Mouse (Mus musculus) layer of hippocampus, adult 8-10 months (tissue): ENCODE measurements around the gene Zscan22. TPM values are rescaled to one million over a fixed set of nuclear protein-coding genes. Genes with fewer than 3 reads are reported as not detected.
"Not testable (repeated sequence)": the region's sequence is repeated elsewhere in the genome, so short reads cannot be mapped to it uniquely, and the experiment has no call there.

ENCODE experiments used
- DNase-seq, 2 experiments: peaks; one replicate each; pipeline ENCODE4 v3.0.0; 2022; ENCODE audit warnings: low spot score in 2 of 2
- total RNA-seq, 4 experiments: library from RNA; stranded (reverse); gene quantifications; 2 replicates each; pipeline ENCODE4 v1.2.4; 2022

The Zscan22 gene
- 10 to 100 TPM; 14.0 to 20.3 (median 15.1) TPM for total RNA-seq

- peak; percentile 96 to 97 for DNase-seq
These were observed at the start of gene Zscan22 for GRCm38 (mm10) chr7:12897655-12898410. Gene Zscan22, plus strand, starts transcription at chr7:12897815.

- DNase-seq: no peak
These were observed 23.3 kb upstream of the Zscan22 start for GRCm38 (mm10) chr7:12874301-12874700.

- DNase-seq: no peak
These were observed 17.6 kb upstream of the Zscan22 start for GRCm38 (mm10) chr7:12880036-12880435.

GRCm38 (mm10) chr7:12880497-12880896 lies 17.1 kb upstream of the Zscan22 start:
- DNase-seq: not testable (repeated sequence)

GRCm38 (mm10) chr7:12880911-12881660 lies 16.5 kb upstream of the Zscan22 start, which contains the start of gene Zfp128:
Gene Zfp128, plus strand, starts transcription at chr7:12881177.
- peak; percentile 95 to 96 for DNase-seq

GRCm38 (mm10) chr7:12886563-12887266 lies 10.9 kb upstream of the Zscan22 start:
- DNase-seq: no peak

GRCm38 (mm10) chr7:12887585-12887984 lies 10.0 kb upstream of the Zscan22 start:
- no peak for DNase-seq

- no peak for DNase-seq
These were observed 6.7 kb upstream of the Zscan22 start for GRCm38 (mm10) chr7:12890928-12891327.

- DNase-seq: no peak
These were observed 6.3 kb upstream of the Zscan22 start for GRCm38 (mm10) chr7:12891334-12891733.

- no peak for DNase-seq
These were observed 3.9 kb downstream of the Zscan22 start for GRCm38 (mm10) chr7:12901517-12901916.

- DNase-seq: no peak
These were observed 6.0 kb downstream of the Zscan22 start for GRCm38 (mm10) chr7:12903623-12904022.

- DNase-seq: no peak
These were observed 7.5 kb downstream of the Zscan22 start for GRCm38 (mm10) chr7:12905146-12905545.

GRCm38 (mm10) chr7:12909498-12909962 lies 11.9 kb downstream of the Zscan22 start:
- DNase-seq: peak in 1 of 2 experiments; percentile 82

GRCm38 (mm10) chr7:12910181-12910668 lies 12.6 kb downstream of the Zscan22 start:
- DNase-seq: peak in 1 of 2 experiments; percentile 65

GRCm38 (mm10) chr7:12913556-12913955 lies 15.9 kb downstream of the Zscan22 start:
- no peak for DNase-seq

GRCm38 (mm10) chr7:12920495-12920894 lies 22.9 kb downstream of the Zscan22 start:
- not testable (repeated sequence) for DNase-seq

- no peak for DNase-seq
These were observed 23.7 kb downstream of the Zscan22 start for GRCm38 (mm10) chr7:12921318-12921704.

GRCm38 (mm10) chr7:12921705-12922465 lies 24.3 kb downstream of the Zscan22 start, which contains the start of gene Rps5:
Gene Rps5, plus strand, starts transcription at chr7:12922290.
- peak; percentile 99 to 100 for DNase-seq

GRCm38 (mm10) chr7:12922729-12923128 lies 25.1 kb downstream of the Zscan22 start:
- no peak for DNase-seq

GRCm38 (mm10) chr7:12926316-12926715 lies 28.7 kb downstream of the Zscan22 start:
- no peak for DNase-seq
